Mouse (Mus musculus): Measurements from ENCODE around the gene 1190007I07Rik.

DNA sequence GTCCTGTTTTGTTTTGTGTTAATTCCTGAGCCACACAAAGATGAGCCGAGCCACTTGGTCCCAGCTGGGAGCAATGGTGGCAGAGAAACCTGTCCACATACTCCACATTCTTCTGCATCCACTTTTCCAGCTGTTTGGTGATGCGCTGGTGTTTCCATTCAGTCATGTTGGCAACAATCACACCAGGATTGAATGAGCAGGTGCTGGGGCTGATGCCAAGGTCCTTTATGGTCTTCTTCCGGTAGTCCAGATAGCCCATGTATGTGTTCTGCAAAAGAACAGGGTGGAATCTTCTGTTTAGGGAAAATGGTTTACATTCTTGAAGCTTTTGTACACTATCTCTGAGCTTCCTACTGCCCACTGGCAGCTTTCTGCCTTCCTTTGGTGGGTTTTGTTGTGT is 31.6 kb upstream of the 1190007I07Rik start:
- TF ChIP-seq POLR2A (IDR thresholded peaks at IDR 0.05; ENCODE audit: insufficient read length, low read depth) (no peak), MAX (IDR thresholded peaks at IDR 0.05; ENCODE audit: low read depth) (no peak)

Data from myocyte (in vitro differentiated cells).